Mouse (Mus musculus) thymus, postnatal 10 days (tissue): ENCODE results near the gene Slc44a1.

Source experiments
- DNase-seq, 2 experiments: peaks; one replicate each; pipeline ENCODE4 v3.0.0; 2021; ENCODE audit warnings: low spot score in 2 of 2

The Slc44a1 gene

GRCm38 (mm10) chr4:53614576-53615225 lies 174.5 kb downstream of the Slc44a1 start:
- no peak for DNase-seq

GRCm38 (mm10) chr4:53617968-53618367 lies 177.8 kb downstream of the Slc44a1 start:
- no peak for DNase-seq

GRCm38 (mm10) chr4:53620104-53620503 lies 179.9 kb downstream of the Slc44a1 start:
- no peak for DNase-seq

- DNase-seq = no peak
These were observed 180.9 kb downstream of the Slc44a1 start for GRCm38 (mm10) chr4:53621084-53621483.

GRCm38 (mm10) chr4:53621490-53621889 lies 181.3 kb downstream of the Slc44a1 start:
- no peak for DNase-seq

- no peak for DNase-seq
These were observed 183.5 kb downstream of the Slc44a1 start for GRCm38 (mm10) chr4:53623711-53624110.

- DNase-seq = no peak
These were observed 184.6 kb downstream of the Slc44a1 start for GRCm38 (mm10) chr4:53624816-53625215.

GRCm38 (mm10) chr4:53625263-53625662 lies 185.1 kb downstream of the Slc44a1 start:
- no peak for DNase-seq

GRCm38 (mm10) chr4:53628924-53629323 lies 188.7 kb downstream of the Slc44a1 start:
- no peak for DNase-seq

GRCm38 (mm10) chr4:53630963-53631315 lies 190.7 kb downstream of the Slc44a1 start:
- DNase-seq = no peak

- peak; percentile 42 to 64 for DNase-seq
These were observed 191.2 kb downstream of the Slc44a1 start, which contains the start of gene Fsd1l for GRCm38 (mm10) chr4:53631316-53632010. Gene Fsd1l, plus strand, starts transcription at chr4:53631471.

- no peak for DNase-seq
These were observed 191.8 kb downstream of the Slc44a1 start for GRCm38 (mm10) chr4:53632011-53632349.

- DNase-seq = no peak
These were observed 195.1 kb downstream of the Slc44a1 start for GRCm38 (mm10) chr4:53635336-53635735.

- DNase-seq = no peak
These were observed 197.2 kb downstream of the Slc44a1 start for GRCm38 (mm10) chr4:53637269-53637909.

GRCm38 (mm10) chr4:53638549-53639123 lies 198.4 kb downstream of the Slc44a1 start:
- no peak for DNase-seq

GRCm38 (mm10) chr4:53658029-53658428 lies 217.8 kb downstream of the Slc44a1 start:
- no peak for DNase-seq

GRCm38 (mm10) chr4:53660711-53661110 lies 220.5 kb downstream of the Slc44a1 start:
- no peak for DNase-seq
